Mouse (Mus musculus) left cerebral cortex, postnatal 14 days (tissue): ENCODE measurements at regions not wholly inside any gene's neighbourhood (a gene's known extent, or its start where the extent isn't known, plus 50 kb on each side); places are given as distances from the start of the nearest gene placed in this dataset.

Source experiments
- DNase-seq, 2 experiments: peaks; one replicate each; pipeline ENCODE4 v3.0.0; 2021 to 2022; ENCODE audit warnings: low spot score in 2 of 2, mixed read lengths in 1 of 2
- intact Hi-C: fragments of 180-260 bp; cut with DNase I; formaldehyde crosslinking; loops from one replicate; pipeline ENCODE4 v1.15.1; 2025

DNA sequence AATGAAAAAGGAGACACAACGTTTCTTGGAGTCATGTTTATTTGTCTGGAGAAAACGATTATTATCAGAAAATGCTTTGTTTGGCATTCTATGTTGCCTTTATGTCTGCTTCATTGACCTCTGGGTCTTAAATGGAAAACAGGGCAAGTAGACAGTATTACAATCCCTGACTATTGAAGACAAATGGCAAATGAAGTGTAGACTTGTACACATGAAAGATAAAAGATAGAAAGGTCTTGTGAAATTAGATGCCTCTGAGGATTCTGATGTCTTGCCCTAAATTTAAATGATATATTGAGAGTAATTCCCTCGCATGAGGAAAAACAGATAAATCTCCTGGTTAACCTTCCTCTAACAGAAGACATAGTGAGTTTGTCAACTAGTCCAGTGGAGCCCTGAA lies 1186.7 kb downstream of the Slitrk1 start:
- no peak for DNase-seq
- intact Hi-C loops: no loop called here

- intact Hi-C loops: loop anchor here (10.0 kb wide), 1 partner anchor 556 kb away; no protein-coding TSS in a partner anchor
- no peak for DNase-seq
Measured at GRCm38 (mm10) chr14:107688349-107688748, 1225.6 kb downstream of the Slitrk1 start.

DNA sequence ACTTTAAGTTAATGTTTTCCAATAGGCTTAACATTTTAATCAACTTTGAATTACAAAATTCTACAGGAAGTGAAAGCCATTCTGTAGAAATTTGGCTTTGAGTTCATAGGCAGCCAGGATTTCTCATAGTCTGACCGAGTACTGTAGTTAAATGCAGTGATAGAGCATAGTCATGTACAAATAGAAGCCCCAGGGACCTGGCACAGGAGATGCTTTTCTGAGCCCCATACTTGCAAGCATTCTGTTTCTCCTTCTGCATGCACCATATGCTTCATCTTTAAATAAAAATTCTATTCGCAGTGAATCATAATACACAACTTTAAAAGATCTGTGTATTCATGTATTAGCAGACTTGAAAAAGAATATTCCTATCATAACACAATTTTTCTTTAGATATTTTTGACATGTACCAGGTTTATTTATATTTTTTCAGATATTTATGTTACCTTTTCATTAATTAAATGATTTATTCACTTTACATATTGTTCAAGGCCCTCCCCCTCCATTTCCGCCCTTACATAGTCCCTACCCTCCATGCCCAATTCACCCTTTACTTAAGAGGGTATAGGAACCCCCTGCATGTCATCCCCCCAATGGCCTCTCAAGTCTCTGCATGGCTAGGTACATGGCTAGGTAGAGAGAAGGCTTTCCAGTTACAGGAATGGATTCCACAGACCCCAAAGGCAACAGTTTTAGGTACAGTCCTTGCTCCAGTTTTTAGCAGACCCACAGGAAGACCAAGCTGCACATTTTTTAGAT lies 1226.5 kb downstream of the Slitrk1 start:
- DNase-seq: peak; percentile 11 to 46
- intact Hi-C loops: loop anchor here (10.0 kb wide), 1 partner anchor 557 kb away; no protein-coding TSS in a partner anchor

DNA sequence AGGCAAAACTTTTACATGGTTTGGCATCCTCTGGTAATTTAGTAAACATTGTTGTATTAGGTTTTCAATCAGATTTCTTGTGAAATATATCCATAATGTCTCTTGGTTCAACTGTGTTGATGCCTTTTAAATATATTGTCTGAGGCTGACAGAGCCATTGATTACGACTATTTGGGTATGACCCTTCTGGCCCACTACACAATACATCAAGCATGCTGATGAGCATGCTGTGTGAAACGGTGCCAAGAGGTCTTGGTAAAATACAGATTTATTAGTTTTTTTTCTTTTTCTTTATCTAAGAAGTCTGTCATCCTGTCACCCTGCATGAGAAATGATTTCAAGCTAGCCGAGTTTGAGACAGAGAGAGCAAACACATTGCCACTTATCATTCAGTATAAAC lies 1257.4 kb downstream of the Slitrk1 start:
- intact Hi-C loops: no loop called here
- DNase-seq: no peak

- intact Hi-C loops: no loop called here
- no peak for DNase-seq
Measured at GRCm38 (mm10) chr14:107615466-107615865, 1298.5 kb downstream of the Slitrk1 start.

- intact Hi-C loops: no loop called here
- no peak for DNase-seq
Measured at GRCm38 (mm10) chr14:107614348-107614747, 1299.6 kb downstream of the Slitrk1 start.

DNA sequence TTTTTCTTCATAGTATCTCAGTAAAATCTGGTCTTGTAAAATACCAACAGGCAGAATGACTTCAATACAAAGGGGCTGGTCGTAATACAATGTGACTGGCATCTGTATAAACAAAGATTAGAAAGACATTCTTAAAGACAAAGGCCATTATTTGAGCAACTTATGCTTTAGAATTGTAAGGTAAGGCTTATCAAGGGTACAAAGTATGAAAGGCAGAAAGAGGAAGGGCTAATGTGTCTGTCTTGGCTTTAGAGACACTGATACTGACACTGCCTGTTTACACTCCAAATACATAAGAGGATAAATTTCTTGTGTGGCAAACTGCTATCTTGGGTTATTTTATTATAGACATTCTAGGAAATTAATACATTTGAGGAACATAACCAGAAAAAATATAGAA lies 1310.8 kb downstream of the Slitrk1 start:
- intact Hi-C loops: no loop called here
- no peak for DNase-seq

DNA sequence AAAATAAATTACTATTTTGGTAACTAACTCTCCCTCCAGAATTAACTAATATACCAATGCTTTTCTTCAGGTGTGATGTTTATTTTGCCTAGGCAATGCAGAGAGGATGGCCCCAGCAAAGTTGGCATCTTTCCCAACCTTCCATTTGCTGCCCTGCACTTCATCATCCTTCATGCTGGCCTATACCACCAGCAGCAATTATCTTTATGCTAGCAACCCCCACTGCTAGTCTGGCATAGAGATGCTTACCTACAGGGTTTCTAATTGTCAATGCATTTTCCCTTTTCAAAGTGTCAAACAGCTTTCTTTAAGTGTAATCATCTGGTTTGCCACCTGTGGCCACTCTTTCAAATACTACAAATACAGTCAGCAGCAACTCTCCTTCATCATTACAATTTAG lies 1327.2 kb downstream of the Slitrk1 start:
- intact Hi-C loops: no loop called here
- DNase-seq: no peak

DNA sequence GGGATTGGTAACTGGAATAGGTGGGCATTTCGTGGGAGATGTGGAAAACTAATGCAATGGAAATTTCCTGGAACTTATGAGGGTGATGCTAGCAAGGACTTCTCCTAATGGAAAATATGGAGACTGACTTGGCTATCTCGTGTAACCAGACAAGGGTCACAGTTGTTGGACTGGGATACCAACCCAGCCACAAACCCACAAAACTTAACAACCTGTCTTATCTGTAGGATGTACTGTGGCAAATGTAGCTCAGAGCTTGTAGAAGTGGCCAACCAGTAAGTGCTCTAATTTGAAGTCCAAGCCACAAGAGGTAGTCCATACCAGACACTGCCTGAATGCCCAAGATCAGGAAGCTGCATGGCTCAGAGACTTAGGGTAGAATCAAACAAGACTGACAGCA lies 1329.7 kb downstream of the Slitrk1 start:
- DNase-seq: no peak

DNA sequence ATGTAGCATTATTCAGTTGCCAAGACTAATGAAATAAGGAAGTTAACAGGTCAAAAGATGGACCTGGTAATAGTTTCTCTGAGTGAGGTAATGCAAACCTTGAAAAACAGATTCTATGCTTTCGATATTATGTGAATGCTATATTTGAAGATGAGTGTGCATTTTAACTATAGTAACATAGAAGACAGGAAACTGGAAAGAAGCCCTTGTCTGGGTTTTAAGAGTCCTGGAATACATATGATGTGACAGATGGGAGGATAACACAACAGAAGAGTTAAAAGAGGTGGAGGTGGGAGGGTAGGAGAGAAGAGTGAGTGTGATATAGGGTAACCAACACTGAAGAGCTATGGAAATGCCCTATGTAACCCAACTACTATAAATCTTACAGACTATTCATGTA lies 1343.3 kb downstream of the Slitrk1 start:
- DNase-seq: no peak
- intact Hi-C loops: no loop called here

More for the DNA sequence above, 1329.7 kb downstream of the Slitrk1 start:
- intact Hi-C loops: no loop called here

- no peak for DNase-seq
- intact Hi-C loops: no loop called here
Measured at GRCm38 (mm10) chr14:107568496-107568895, 1345.5 kb downstream of the Slitrk1 start.
